19 mouse cellular contexts compared by ENCODE assay signal in the genomic region with DNA sequence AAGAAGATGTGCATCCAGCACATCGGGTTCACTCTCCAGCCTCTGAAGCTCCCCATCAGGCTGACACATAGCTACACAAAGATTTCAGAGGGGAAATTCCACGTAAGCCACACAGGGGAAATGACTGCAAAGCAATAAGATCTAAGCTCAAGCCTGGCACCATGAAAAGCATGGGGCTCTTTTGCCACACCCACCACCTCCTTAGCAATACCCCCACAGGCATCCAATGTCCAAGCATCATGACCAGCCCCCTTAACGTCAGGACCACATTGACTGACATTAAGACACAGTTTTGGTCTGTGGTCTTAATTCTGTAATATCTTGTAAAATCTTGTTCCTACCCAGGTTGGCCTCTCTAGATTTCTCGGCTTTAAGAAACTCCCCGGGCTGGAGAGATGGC. TPM values are rescaled to one million over a fixed set of nuclear protein-coding genes. Genes with fewer than 3 reads are reported as not detected.
"Had no signal": no experiment of that assay in that cellular context is flagged by ENCODE, and none has a peak within 500 bp of the region (broad histone marks: within the 10 kb centered on the region; RNA-seq: fewer than 3 reads in every experiment).

No protein-coding gene starts in this region.

- H3K4me1 ChIP-seq: midbrain, embryonic 15.5 days; neural tube, embryonic 15.5 days; stomach, embryonic 15.5 days had no signal

- H3K9ac ChIP-seq: lung, embryonic 14.5 days; midbrain, embryonic 13.5 days; midbrain, embryonic 15.5 days; neural tube, embryonic 13.5 days; neural tube, embryonic 15.5 days; stomach, embryonic 15.5 days had no signal

- ATAC-seq: midbrain, embryonic 13.5 days; midbrain, embryonic 15.5 days had no signal

- H3K9me3 ChIP-seq: midbrain, embryonic 10.5 days; midbrain, embryonic 13.5 days; midbrain, embryonic 15.5 days; neural tube, embryonic 13.5 days; neural tube, embryonic 15.5 days; stomach, embryonic 15.5 days had no signal

- H3K4me2 ChIP-seq: lung, embryonic 14.5 days; midbrain, embryonic 13.5 days; midbrain, embryonic 15.5 days; neural tube, embryonic 13.5 days; neural tube, embryonic 15.5 days; stomach, embryonic 15.5 days had no signal

- DNase-seq: lung, adult 18-20 months; lung, embryonic 14.5 days; lung, postnatal 10 days; lung, postnatal 4 days; retina, postnatal 1 day; right cerebral cortex, adult 18-20 months; thymus, adult 2 months; thymus, postnatal 25 days; thymus, postnatal 4 days had no signal

- H3K4me3 ChIP-seq: midbrain, embryonic 10.5 days; midbrain, embryonic 13.5 days; midbrain, embryonic 15.5 days; myocyte; neural tube, embryonic 13.5 days; neural tube, embryonic 15.5 days; stomach, embryonic 15.5 days had no signal

- H3K27me3 ChIP-seq: midbrain, embryonic 13.5 days; midbrain, embryonic 15.5 days; neural tube, embryonic 13.5 days; neural tube, embryonic 15.5 days; stomach, embryonic 15.5 days had no signal

- H3K27ac ChIP-seq: midbrain, embryonic 10.5 days; midbrain, embryonic 13.5 days; midbrain, embryonic 15.5 days; neural tube, embryonic 13.5 days; neural tube, embryonic 15.5 days; stomach, embryonic 15.5 days; stomach, postnatal 0 days had no signal

RNA-seq across cellular contexts. Expression of a gene that starts 26.1 kb away (rescaled TPM):
- total RNA-seq: megakaryocyte-erythroid progenitor cell, adult 5-6 weeks had no signal
- polyA plus RNA-seq: liver, embryonic 16.5 days; lung, embryonic 14.5 days had no signal

RNA-seq across cellular contexts. Expression of a gene that starts 45.0 kb away (rescaled TPM):
- total RNA-seq: megakaryocyte-erythroid progenitor cell, adult 5-6 weeks had no signal
